Mouse (Mus musculus): ENCODE measurements at regions not wholly inside any gene's neighbourhood (a gene's known extent, or its start where the extent isn't known, plus 50 kb on each side); places are given as distances from the start of the nearest gene placed in this dataset.

GRCm38 (mm10) chr12:16012081-16012480, 195.4 kb upstream of the Trib2 start:
- H3K4me2 ChIP-seq (replicated peaks): no peak overlapping the region
- no peaks in the 10 kb centered on the region for H3K9me3 ChIP-seq
- no peak overlapping the region for H3K9ac ChIP-seq
- no peaks in the 10 kb centered on the region for H3K36me3 ChIP-seq
- no peaks in the 10 kb centered on the region for H3K4me1 ChIP-seq (replicated peaks)
- H3K27ac ChIP-seq: no peak overlapping the region
- no peaks in the 10 kb centered on the region for H3K27me3 ChIP-seq (replicated peaks)
- H3K4me3 ChIP-seq (replicated peaks): no peak overlapping the region
- ATAC-seq: no peak
- WGBS: 64% methylated on average over 4 of the region's 4 CpGs

DNA sequence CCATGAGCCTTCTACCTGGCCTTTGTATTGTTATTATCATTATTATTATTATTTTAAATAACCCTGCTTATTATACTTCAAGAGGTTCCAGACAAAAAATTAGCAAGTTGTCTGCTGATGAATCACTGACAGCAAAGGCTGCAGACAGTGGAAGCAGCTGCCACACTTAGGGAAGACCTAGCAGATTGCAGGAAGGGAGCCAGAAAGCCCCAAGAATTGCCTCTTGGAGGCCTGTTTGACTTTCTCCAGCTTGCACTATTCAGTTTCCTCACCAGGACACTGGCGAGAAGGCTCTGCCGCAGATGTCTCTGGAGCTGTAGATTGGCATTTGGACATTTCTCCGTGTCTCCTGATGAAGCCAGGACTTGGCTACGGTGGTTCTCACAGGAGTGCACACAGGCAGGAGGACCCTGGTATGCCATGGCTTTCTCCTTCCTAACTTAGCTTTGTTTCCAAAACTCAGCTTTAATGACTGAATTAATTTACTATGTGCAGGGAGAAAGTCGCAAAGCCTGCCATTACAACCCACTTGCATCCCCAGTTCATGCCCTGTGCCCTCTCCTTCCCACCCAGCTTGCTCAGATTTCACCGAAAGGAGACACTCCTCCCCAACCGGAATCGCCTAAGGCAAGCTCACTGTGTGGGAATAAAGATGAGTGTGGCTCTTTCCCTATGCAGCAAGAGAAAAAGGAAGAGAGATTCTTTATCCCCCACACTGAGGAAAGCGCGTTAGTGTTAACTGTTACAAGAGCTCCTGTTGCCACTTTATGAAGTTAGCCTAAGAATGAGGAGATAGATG, 193.3 kb upstream of the Trib2 start:
- no peaks in the 10 kb centered on the region for H3K27me3 ChIP-seq (replicated peaks)

DNA sequence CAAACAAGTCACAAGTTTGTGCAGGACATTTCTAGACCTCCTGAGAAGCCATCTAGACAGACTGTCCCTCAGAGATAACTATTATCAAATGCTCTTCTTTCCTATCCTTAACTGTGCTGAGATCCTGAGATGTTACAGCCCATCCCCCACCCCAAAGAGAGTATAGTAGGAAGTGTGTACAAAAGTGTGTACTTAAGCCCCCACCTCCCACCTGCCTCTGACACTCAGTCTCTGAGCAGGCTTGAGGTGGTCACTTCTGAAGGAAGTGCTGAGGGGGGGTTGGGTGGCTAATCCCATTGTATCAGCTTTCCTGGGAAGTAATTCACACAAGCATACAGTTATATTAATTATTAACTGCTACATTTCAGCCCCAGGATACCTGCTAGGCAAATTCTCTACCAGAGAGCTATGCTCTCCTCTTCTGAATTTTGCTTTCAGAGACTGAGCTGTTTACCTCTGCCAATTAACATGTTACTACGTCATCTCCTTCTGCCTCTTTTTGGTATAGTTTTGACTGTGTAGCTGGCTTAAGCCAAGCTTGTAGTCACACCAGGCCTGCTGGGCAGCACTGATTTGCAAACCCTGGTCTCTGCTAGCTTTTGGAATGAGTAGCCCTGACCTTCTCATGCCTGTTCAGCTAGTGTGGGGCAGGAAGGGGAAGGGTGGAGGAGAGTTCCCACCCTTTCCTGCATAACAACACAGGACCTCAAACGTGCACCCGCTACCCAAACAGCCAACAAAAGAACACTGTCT, 192.2 kb upstream of the Trib2 start:
- ATAC-seq: peak; percentile 59; the same call in 1 of the 2 replicates
- no peaks in the 10 kb centered on the region for H3K36me3 ChIP-seq
- H3K4me3 ChIP-seq (replicated peaks): no peak overlapping the region
- WGBS: 44% methylated on average over 3 of the region's 3 CpGs
- no peak overlapping the region for H3K9ac ChIP-seq
- H3K9me3 ChIP-seq: no peaks in the 10 kb centered on the region
- no peaks in the 10 kb centered on the region for H3K27me3 ChIP-seq (replicated peaks)
- H3K27ac ChIP-seq: no peak overlapping the region
- H3K4me1 ChIP-seq (replicated peaks): no peaks in the 10 kb centered on the region
- H3K4me2 ChIP-seq (replicated peaks): no peak overlapping the region

More for the DNA sequence above, 193.3 kb upstream of the Trib2 start:
- H3K9me3 ChIP-seq: no peaks in the 10 kb centered on the region
- H3K27ac ChIP-seq: no peak overlapping the region
- no peak overlapping the region for H3K9ac ChIP-seq
- 65% methylated on average over 10 of the region's 10 CpGs for WGBS
- ATAC-seq: no peak
- H3K4me1 ChIP-seq (replicated peaks): no peaks in the 10 kb centered on the region
- no peak overlapping the region for H3K4me2 ChIP-seq (replicated peaks)
- H3K36me3 ChIP-seq: no peaks in the 10 kb centered on the region
- no peak overlapping the region for H3K4me3 ChIP-seq (replicated peaks)

- H3K9ac ChIP-seq: no peak overlapping the region
- H3K9me3 ChIP-seq: no peaks in the 10 kb centered on the region
- WGBS: 80% methylated on average over 4 of the region's 4 CpGs
- H3K4me2 ChIP-seq (replicated peaks): no peak overlapping the region
- H3K27ac ChIP-seq: no peak overlapping the region
- H3K4me3 ChIP-seq (replicated peaks): no peak overlapping the region
- no peaks in the 10 kb centered on the region for H3K4me1 ChIP-seq (replicated peaks)
- no peak for ATAC-seq
- no peaks in the 10 kb centered on the region for H3K27me3 ChIP-seq (replicated peaks)
- no peaks in the 10 kb centered on the region for H3K36me3 ChIP-seq
Observed at GRCm38 (mm10) chr12:16008261-16008660, 191.5 kb upstream of the Trib2 start.

DNA sequence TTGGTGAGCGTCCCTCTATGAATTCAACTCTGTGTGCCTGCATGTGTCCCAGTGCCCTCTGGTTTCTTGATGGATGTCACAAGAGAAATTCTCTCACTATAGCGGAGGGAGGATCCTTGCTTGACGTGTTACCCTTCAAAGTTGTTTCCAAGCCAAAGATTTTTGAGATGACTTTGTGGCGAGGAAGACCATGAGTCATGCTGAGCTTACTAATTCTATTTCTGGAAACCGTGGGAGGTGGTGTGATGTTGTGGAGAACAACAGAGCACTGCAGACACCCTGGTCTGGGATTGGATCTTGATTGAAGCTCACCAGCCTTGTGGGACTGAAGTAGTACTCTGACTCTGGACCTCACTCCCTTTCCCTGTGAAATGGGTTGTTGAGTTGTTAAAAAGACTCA, 190.0 kb upstream of the Trib2 start:
- Histone ChIP-seq H3K9me3 (no peaks in the 10 kb centered on the region), H3K27me3 (replicated peaks) (no peaks in the 10 kb centered on the region), H3K4me3 (replicated peaks) (no peak overlapping the region), H3K4me2 (replicated peaks) (no peak overlapping the region), H3K27ac (no peak overlapping the region), H3K9ac (no peak overlapping the region), H3K4me1 (replicated peaks) (no peaks in the 10 kb centered on the region), H3K36me3 (no peaks in the 10 kb centered on the region)
- 71% methylated on average over 5 of the region's 5 CpGs for WGBS
- no peak for ATAC-seq

DNA sequence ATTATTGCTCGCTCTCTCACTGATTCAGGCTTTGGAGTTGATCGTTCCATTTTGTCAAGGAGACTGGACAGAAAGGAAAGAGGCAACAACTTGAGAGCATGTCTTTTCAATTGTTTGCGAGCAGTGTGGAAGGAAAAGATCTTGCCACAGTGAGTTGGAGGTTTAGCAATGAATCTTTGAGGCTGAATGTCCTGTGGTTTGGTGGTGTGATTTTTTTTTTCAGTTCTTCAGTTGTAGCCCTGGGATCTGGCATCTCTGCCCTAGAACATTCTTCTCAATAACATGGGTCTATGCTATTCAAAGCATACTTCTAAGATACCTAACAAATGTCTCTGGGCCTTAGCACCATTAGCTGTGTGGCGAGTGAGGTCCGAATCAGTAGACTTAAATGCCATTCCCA, 189.6 kb upstream of the Trib2 start:
- Histone ChIP-seq H3K9me3 (no peaks in the 10 kb centered on the region), H3K27me3 (replicated peaks) (no peaks in the 10 kb centered on the region), H3K4me1 (replicated peaks) (no peaks in the 10 kb centered on the region), H3K27ac (no peak overlapping the region), H3K4me3 (replicated peaks) (no peak overlapping the region), H3K4me2 (replicated peaks) (no peak overlapping the region), H3K9ac (no peak overlapping the region), H3K36me3 (no peaks in the 10 kb centered on the region)
- no peak for ATAC-seq
- 95% methylated on average over 5 of the region's 5 CpGs for WGBS

GRCm38 (mm10) chr12:16001811-16002210, 185.1 kb upstream of the Trib2 start:
- Histone ChIP-seq H3K27me3 (replicated peaks) (no peaks in the 10 kb centered on the region), H3K27ac (no peak overlapping the region), H3K9me3 (no peaks in the 10 kb centered on the region), H3K4me1 (replicated peaks) (no peaks in the 10 kb centered on the region), H3K4me2 (replicated peaks) (no peak overlapping the region), H3K9ac (no peak overlapping the region), H3K4me3 (replicated peaks) (no peak overlapping the region), H3K36me3 (no peaks in the 10 kb centered on the region)
- 89% methylated on average over 7 of the region's 7 CpGs for WGBS
- no peak for ATAC-seq

DNA sequence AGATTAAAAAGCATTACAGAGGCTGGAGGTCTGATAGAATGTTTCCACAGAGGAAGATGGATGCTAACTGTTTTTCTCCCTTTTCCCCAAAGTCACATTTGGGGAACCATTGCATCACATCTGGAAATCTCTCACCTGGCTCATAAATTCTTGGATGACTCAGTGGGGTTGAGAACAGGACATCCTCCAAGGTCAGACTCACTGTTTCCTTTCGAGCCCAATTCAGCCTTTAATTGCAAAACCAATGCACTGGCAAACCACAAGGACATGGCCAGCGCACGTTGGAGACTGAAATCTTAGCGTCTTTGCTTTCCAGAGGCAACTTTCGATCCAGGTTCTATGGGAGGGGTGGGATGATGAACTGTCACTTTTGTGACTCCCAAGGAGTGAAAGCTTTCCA, 184.5 kb upstream of the Trib2 start:
- H3K4me1 ChIP-seq (replicated peaks): no peaks in the 10 kb centered on the region
- no peaks in the 10 kb centered on the region for H3K27me3 ChIP-seq (replicated peaks)
- H3K36me3 ChIP-seq: no peaks in the 10 kb centered on the region
- H3K9ac ChIP-seq: no peak overlapping the region
- no peak overlapping the region for H3K4me3 ChIP-seq (replicated peaks)
- no peaks in the 10 kb centered on the region for H3K9me3 ChIP-seq
- no peak for ATAC-seq
- WGBS: 79% methylated on average over 5 of the region's 5 CpGs
- H3K27ac ChIP-seq: no peak overlapping the region
- H3K4me2 ChIP-seq (replicated peaks): no peak overlapping the region

DNA sequence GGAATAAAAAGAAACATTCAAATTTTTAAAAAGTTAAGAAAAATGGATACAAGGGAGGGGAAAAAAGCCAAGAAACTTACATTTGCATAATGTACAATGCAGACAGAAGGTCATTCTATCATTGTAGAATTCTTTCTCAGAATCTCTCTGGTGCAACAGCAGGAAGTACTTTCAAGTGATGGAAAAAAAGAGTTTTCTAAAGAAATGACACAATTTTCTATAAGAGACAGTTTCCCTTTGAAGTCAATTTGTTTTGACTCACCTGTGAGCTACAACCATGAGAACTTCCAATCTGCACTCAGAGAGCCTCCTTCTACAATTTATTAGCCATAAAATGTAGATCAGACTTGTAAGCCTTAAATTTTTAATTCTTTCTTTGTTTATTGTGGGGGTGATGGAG, 181.6 kb upstream of the Trib2 start:
- no peak for ATAC-seq
- Histone ChIP-seq H3K9ac (no peak overlapping the region), H3K27me3 (replicated peaks) (no peaks in the 10 kb centered on the region), H3K4me3 (replicated peaks) (no peak overlapping the region), H3K4me1 (replicated peaks) (no peaks in the 10 kb centered on the region), H3K9me3 (no peaks in the 10 kb centered on the region), H3K4me2 (replicated peaks) (no peak overlapping the region), H3K27ac (no peak overlapping the region), H3K36me3 (no peaks in the 10 kb centered on the region)

DNA sequence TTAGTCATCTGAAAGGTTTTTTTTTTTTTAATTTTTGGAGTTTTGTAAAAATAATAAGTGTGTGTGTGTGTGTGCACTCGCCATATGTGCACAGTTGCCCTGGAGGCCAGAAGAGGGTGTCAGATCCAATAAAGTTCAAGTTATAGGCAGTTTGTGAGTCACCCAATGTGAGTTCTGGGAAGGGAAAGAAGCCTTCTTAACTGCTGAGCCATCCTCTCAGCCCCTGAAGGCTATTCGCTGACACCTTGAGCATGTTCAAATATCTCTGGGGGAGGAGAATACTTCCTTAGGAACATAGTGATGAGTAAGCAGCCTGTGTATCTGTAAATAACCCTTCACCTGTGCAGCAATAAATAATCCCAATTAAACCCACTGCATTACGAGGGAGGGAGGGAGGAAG, 177.1 kb upstream of the Trib2 start:
- Histone ChIP-seq H3K36me3 (no peaks in the 10 kb centered on the region), H3K27me3 (replicated peaks) (no peaks in the 10 kb centered on the region), H3K27ac (no peak overlapping the region), H3K4me3 (replicated peaks) (no peak overlapping the region), H3K4me2 (replicated peaks) (no peak overlapping the region), H3K9ac (no peak overlapping the region), H3K9me3 (no peaks in the 10 kb centered on the region), H3K4me1 (replicated peaks) (no peaks in the 10 kb centered on the region)
- no peak for ATAC-seq
- WGBS: 75% methylated on average over 3 of the region's 3 CpGs

DNA sequence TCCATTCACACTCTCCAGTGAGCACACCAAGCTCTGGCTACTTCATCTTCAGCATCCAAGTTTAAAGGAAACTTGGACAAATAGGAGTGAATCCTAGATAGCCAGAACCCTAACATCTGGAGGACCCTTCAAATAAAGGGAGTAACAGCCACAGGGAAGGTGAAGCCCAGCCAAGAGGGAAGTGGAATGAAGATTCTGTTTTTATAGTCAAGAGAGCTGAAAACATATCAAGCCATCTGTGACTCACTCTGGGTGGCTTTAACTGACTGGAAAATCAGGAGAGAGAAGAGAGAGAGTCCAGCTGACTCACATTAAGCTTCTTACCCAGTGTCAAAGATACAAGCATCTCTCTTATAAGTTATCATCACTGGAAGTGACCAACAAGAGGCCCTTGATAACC, 169.6 kb upstream of the Trib2 start:
- ATAC-seq: no peak

DNA sequence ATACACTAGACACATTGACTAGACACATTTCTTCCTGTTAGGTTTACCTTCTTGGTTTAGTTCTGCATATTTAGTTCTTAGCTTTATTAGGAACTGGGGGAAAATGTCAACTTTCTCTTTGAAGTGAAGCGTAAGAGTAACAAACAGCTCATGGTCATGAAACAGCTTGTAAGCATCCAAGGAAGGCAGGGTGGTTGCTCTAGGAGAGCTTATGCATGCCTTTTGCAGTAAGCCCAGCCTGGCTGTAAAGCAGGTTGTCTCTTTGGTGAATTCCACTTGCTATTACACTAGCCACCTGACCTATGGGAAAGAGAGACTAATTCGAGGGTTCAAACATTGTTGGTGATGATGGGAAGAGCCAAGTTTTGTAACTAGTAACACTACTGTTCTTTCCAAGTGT, 168.9 kb upstream of the Trib2 start:
- no peaks in the 10 kb centered on the region for H3K9me3 ChIP-seq
- WGBS: 61% methylated on average over 2 of the region's 2 CpGs
- H3K4me3 ChIP-seq (replicated peaks): no peak overlapping the region
- no peak overlapping the region for H3K4me2 ChIP-seq (replicated peaks)
- no peak overlapping the region for H3K27ac ChIP-seq
- no peak for ATAC-seq
- no peak overlapping the region for H3K9ac ChIP-seq
- H3K36me3 ChIP-seq: no peaks in the 10 kb centered on the region
- no peaks in the 10 kb centered on the region for H3K4me1 ChIP-seq (replicated peaks)
- H3K27me3 ChIP-seq (replicated peaks): no peaks in the 10 kb centered on the region

More for the DNA sequence above, 169.6 kb upstream of the Trib2 start:
- Histone ChIP-seq H3K9me3 (no peaks in the 10 kb centered on the region), H3K27me3 (replicated peaks) (no peaks in the 10 kb centered on the region), H3K9ac (no peak overlapping the region), H3K4me3 (replicated peaks) (no peak overlapping the region), H3K36me3 (no peaks in the 10 kb centered on the region), H3K4me1 (replicated peaks) (no peaks in the 10 kb centered on the region), H3K27ac (no peak overlapping the region), H3K4me2 (replicated peaks) (no peak overlapping the region)
